Mouse (Mus musculus) heart, adult 2 months (tissue): ENCODE results near the gene Myom1. TPM values are rescaled to one million over a fixed set of nuclear protein-coding genes. Genes with fewer than 3 reads are reported as not detected.

Source experiments
- DNase-seq, 2 experiments: peaks; one replicate each; pipeline ENCODE4 v3.0.0; 2021
- H3K27ac ChIP-seq: fragments of 200-600 bp; 2 replicates; pipeline ENCODE4 v1.8.1; 2022
- H3K27me3 ChIP-seq: fragments of 200-500 bp; 2 replicates; pipeline ENCODE4 v1.6.1; 2012; ENCODE audit warnings: mild to moderate bottlenecking, low read length, inconsistent platforms, mixed read lengths; ENCODE audit not compliant: control insufficient read depth, insufficient read depth
- H3K36me3 ChIP-seq: fragments of 200-500 bp; 2 replicates; pipeline ENCODE4 v1.6.1; 2012; ENCODE audit warnings: low read length, inconsistent platforms; ENCODE audit not compliant: control insufficient read depth, insufficient read depth
- H3K4me1 ChIP-seq: fragments of 200-500 bp; 2 replicates; pipeline ENCODE4 v1.6.1; 2011; ENCODE audit warnings: low read length; ENCODE audit not compliant: control insufficient read depth, insufficient read depth
- H3K4me3 ChIP-seq: fragments of 200-600 bp; 2 replicates; pipeline ENCODE4 v1.8.1; 2022
- H3K79me2 ChIP-seq: fragments of 200-500 bp; replicated peaks from 2 replicates; pipeline ENCODE4 v1.6.1; 2012; ENCODE audit warnings: mild to moderate bottlenecking, inconsistent platforms, low read length, moderate library complexity, mixed read lengths; ENCODE audit not compliant: control insufficient read depth, insufficient read depth
- H3K9ac ChIP-seq: fragments of 200-500 bp; 2 replicates; pipeline ENCODE4 v1.6.1; 2012; ENCODE audit warnings: low read depth, mild to moderate bottlenecking, control low read depth, inconsistent platforms, low read length, mixed read lengths
- CTCF ChIP-seq: fragments of 200-600 bp; IDR thresholded peaks from 2 replicates; pipeline ENCODE4 v1.8.1; 2022; ENCODE audit warnings: antibody characterized with exemption, mild to moderate bottlenecking, moderate library complexity
- EP300 ChIP-seq: fragments of 200-500 bp; IDR thresholded peaks from 2 replicates; pipeline ENCODE4 v1.6.1; 2011; ENCODE audit warnings: low read depth, low read length, control low read depth; ENCODE audit not compliant: insufficient read depth
- POLR2A ChIP-seq: fragments of 200-500 bp; IDR thresholded peaks from 2 replicates; pipeline ENCODE4 v1.6.1; 2011; ENCODE audit warnings: mild to moderate bottlenecking, low read depth, low read length, control low read depth; ENCODE audit not compliant: insufficient read depth
- WGBS: fragments of 180-500 bp; shearing (Covaris S2); methylation state at CpG from one replicate; pipeline ENCODE4 v1.1.7; 2018; 5-methylcytosine and 5-hydroxymethylcytosine counted together
- intact Hi-C: fragments of 180-260 bp; cut with DNase I; formaldehyde crosslinking; loops from one replicate; pipeline ENCODE4 v1.15.1; 2025
- polyA plus RNA-seq: library from polyadenylated mRNA; depleted of rRNA; stranded (reverse); fragments of >200 nt; gene quantifications from 2 replicates; pipeline ENCODE4 v1.2.3, GENCODE M21; 2012
- total RNA-seq, 2 experiments: library from RNA; stranded (reverse); gene quantifications; 2 replicates each; pipeline ENCODE4 v1.2.3; 2021

Myom1 gene
- total and polyA plus RNA-seq, 3 experiments = 222 to 1,030 (median 865) TPM

DNA sequence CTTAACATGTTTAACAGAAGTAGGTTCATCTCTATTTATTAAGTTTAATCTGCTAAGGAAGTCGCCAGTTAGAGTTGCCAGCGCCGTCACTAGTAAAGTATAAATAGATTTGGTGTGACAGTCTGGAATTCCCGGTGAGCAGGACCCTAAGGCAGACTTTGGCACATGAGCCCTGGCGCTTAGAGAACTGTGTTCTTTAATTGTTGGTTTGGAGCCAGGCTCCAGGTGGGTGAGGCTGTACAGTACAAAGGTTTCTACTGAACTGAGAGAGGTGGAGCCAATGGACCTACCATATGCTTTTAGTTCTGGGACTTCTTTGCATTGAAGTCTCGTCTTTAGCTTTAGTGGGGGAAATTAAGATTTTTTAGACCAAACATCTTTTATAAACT, 94.8 kb downstream of the Myom1 start:
- Histone ChIP-seq H3K27me3 (no peaks in the 10 kb centered on the region), H3K9ac (no peak overlapping the region), H3K79me2 (no peaks in the 10 kb centered on the region), H3K27ac (peak overlapping the region; percentile 59), H3K4me1 (peaks cover under 1% of the 10 kb centered on the region), H3K36me3 (peaks cover 15% of the 10 kb centered on the region), H3K4me3 (no peak overlapping the region)
- intact Hi-C loops = no loop called here
- WGBS = 31% methylated on average over 6 of the region's 6 CpGs
- TF ChIP-seq EP300 = no peak
- no peak for TF ChIP-seq CTCF
- no peak for TF ChIP-seq POLR2A
- DNase-seq = peak in 1 of 2 experiments; percentile 42

DNA sequence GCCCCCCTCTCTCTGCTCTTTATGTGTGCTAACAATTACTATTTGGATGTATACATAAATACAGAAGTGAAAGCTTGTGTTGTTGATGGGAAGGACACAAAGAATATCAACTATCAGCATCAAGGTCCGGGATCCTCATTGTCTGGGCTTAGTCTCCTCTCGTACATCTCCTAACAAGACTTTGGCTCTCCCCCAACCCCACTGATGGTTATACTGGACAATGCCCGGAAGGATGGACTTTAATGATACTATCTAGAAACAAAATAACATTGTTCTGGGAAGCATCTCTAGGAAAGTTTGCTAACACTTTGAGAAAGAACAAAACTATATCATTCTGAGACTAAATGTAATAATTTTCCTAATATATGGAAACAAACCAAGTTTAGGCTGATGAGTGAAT, 96.2 kb downstream of the Myom1 start:
- Histone ChIP-seq H3K4me1 (peaks cover 7% of the 10 kb centered on the region), H3K9ac (no peak overlapping the region), H3K36me3 (peaks cover 23% of the 10 kb centered on the region), H3K79me2 (no peaks in the 10 kb centered on the region), H3K27me3 (no peaks in the 10 kb centered on the region), H3K27ac (no peak overlapping the region), H3K4me3 (no peak overlapping the region)
- intact Hi-C loops = no loop called here
- no peak for TF ChIP-seq CTCF
- no peak for TF ChIP-seq POLR2A
- TF ChIP-seq EP300 = no peak
- no peak for DNase-seq
- 46% methylated on average over 3 of the region's 3 CpGs for WGBS

DNA sequence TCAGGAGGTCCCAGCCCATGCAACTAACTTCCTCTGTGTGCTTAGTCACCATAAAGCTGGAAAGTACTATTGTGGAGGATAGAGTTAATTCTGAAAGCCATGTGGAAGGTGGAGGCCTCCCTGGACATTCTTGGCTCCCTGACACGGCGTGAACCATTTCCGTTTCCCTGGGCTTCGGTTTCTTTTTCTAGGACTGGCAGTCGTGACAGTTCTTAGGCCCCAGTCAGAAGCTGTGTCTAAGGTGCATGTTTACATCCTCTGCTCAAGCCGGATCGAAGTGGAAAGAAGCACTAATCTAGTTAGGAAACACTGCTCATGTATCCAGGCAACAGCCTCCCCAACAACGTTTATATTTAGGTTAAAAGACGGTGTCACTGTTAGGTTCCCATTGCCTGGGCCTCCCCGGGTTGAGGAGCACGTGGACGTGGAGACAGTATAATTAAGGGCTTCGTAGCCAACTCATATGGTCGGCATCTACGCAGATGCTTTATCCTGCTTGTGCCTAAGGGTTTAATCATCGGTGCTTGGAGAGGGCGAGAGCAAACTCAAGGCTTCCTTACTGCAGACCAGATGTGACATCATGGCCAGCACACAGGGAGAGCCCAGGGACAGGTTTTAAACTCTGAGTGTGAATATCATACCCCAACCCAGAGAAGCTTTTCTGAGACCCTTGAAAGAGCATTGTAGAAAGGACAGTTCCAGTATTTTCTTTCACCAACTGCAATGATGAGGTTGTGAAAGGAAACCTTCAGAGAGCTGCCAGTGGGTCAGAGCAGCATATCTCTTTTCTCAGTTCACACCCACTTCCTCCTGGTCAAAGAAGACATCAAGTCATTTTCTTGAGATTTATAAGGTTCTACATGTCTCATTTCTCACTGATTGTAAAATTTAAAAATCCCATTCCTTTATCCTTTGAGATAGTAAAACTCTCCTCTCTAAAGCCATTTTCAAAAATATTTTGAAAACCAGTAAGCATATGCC, 100.4 kb downstream of the Myom1 start:
- Histone ChIP-seq H3K9ac (peak overlapping the region; percentile 32), H3K36me3 (peaks cover 32% of the 10 kb centered on the region), H3K27ac (peak overlapping the region; percentile 57), H3K4me3 (no peak overlapping the region), H3K4me1 (peaks cover 10% of the 10 kb centered on the region), H3K79me2 (no peaks in the 10 kb centered on the region), H3K27me3 (no peaks in the 10 kb centered on the region)
- TF ChIP-seq EP300 = peak; percentile 60; the same call in 1 of the 2 replicates
- no peak for TF ChIP-seq POLR2A
- TF ChIP-seq CTCF = no peak
- WGBS = 5% methylated on average over 17 of the region's 17 CpGs
- peak; percentile 36 to 53 for DNase-seq
- intact Hi-C loops = no loop called here

DNA sequence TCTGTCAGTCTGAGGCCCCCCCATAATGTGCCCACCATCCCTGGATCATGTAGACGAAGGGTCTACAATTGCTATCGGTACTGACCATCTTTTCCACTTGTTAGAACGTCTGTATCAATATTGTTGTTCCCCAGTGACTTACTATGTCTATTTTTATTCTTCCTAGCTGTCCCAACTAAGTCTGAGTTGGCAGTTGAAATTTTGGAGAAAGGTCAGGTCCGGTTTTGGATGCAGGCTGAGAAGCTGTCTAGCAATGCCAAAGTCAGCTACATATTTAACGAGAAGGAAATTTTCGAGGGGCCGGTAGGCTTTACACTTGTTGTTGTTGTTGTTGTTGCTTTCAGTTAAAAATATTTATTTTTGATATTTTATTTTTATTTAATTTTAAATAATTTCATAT, 102.9 kb downstream of the Myom1 start:
- Histone ChIP-seq H3K9ac (no peak overlapping the region), H3K27me3 (no peaks in the 10 kb centered on the region), H3K4me3 (no peak overlapping the region), H3K4me1 (peaks cover 10% of the 10 kb centered on the region), H3K27ac (peak overlapping the region; percentile 2; the same call in 1 of the 2 replicates), H3K36me3 (peaks cover 32% of the 10 kb centered on the region), H3K79me2 (no peaks in the 10 kb centered on the region)
- intact Hi-C loops = no loop called here
- TF ChIP-seq CTCF (no peak), POLR2A (no peak)
- DNase-seq = no peak
- 51% methylated on average over 7 of the region's 7 CpGs for WGBS

DNA sequence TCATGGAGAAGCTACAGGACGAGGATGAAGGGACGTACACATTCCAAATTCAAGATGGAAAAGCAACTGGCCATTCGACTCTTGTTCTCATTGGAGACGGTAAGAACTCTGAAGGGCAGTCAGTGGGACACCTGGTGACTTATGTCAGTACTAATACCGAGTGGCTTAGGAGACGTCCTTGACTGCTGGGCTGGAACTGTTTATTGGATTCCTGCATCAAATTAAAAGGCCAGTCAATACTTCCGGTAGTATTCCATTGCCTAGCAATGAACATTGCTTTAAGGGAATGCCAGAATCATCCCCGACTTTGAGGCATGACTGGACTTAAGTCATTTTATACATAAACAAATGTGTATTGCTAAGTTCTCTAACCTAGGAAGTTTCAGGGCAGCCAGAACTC, 103.8 kb downstream of the Myom1 start:
- intact Hi-C loops = no loop called here
- Histone ChIP-seq H3K9ac (no peak overlapping the region), H3K27me3 (no peaks in the 10 kb centered on the region), H3K4me3 (no peak overlapping the region), H3K27ac (no peak overlapping the region), H3K4me1 (peaks cover 10% of the 10 kb centered on the region), H3K79me2 (no peaks in the 10 kb centered on the region), H3K36me3 (peaks cover 30% of the 10 kb centered on the region)
- TF ChIP-seq CTCF (no peak), POLR2A (no peak), EP300 (no peak)
- DNase-seq = no peak
- 89% methylated on average over 8 of the region's 8 CpGs for WGBS

DNA sequence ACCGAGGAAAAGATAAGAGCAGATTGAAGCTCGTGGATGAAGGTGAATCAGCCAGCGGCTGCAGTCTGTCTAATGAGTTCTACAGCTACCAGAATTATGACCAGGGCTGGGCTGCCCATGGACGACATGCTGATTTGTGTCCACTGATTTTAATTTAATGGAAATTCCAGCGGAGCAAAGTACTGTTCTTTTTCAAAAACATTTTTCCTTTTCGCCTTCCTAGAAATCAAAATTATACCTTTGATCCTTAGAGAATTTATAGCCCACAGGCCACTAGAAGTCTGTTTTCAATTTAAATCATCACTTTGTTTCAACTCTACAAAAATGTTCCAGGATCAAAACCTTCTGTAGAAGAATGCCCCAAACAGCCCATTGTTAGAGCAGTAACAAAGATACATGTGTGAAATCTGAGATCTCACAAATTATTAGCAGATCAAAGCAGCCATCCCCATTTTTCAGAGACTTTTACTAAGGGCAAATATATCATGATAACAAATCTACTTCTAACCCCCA, 108.4 kb downstream of the Myom1 start:
- Histone ChIP-seq H3K79me2 (no peaks in the 10 kb centered on the region), H3K27me3 (no peaks in the 10 kb centered on the region), H3K4me3 (no peak overlapping the region), H3K36me3 (peaks cover 3% of the 10 kb centered on the region; the same call in 1 of the 2 replicates), H3K4me1 (no peaks in the 10 kb centered on the region), H3K27ac (no peak overlapping the region), H3K9ac (no peak overlapping the region)
- WGBS = 77% methylated on average over 6 of the region's 6 CpGs
- no peak for DNase-seq
- intact Hi-C loops = no loop called here
- TF ChIP-seq POLR2A (no peak), EP300 (no peak), CTCF (no peak)
